Mouse (Mus musculus): Measurements from ENCODE around the gene Gm21987. TPM values are rescaled to one million over a fixed set of nuclear protein-coding genes. Genes with fewer than 3 reads are reported as not detected.

The Gm21987 gene
- polyA plus RNA-seq, 1 experiment from 2014 or later = 4.1 TPM

DNA sequence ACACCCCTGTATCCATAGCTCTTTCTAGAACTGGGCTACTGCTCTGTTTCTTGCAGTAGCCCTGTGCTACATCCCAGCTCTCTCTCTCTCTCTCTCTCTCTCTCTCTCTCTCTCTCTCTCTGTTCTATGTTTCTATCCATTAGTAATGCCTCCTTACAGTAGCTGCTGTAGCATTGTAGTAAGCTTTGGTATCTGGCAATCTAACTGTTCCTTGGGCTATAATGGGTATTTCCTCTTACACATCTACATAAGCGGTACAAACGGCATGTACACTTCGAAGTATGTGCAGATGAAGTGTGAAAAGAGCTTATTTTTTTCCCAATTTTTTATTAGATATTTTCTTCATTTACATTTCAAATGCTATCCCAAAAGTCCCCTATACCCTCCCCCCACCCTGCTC is 33.1 kb downstream of the Gm21987 start:
- H3K4me2 ChIP-seq = no peak overlapping the region
- H3K9me3 ChIP-seq (replicated peaks) = no peaks in the 10 kb centered on the region
- peaks cover 16% of the 10 kb centered on the region; the same call in 1 of the 2 replicates for H3K36me3 ChIP-seq
- H3K27me3 ChIP-seq = no peaks in the 10 kb centered on the region
- H3K27ac ChIP-seq = no peak overlapping the region
- H3K4me1 ChIP-seq (replicated peaks) = peaks cover 22% of the 10 kb centered on the region
- H3K4me3 ChIP-seq = no peak overlapping the region
- ATAC-seq (replicated peaks; ENCODE audit: insufficient number of reproducible peaks, insufficient read depth, low FRiP score, low read depth) = no peak
- H3K9ac ChIP-seq = no peak overlapping the region
- 87% methylated on average over 3 of the region's 3 CpGs for WGBS

DNA sequence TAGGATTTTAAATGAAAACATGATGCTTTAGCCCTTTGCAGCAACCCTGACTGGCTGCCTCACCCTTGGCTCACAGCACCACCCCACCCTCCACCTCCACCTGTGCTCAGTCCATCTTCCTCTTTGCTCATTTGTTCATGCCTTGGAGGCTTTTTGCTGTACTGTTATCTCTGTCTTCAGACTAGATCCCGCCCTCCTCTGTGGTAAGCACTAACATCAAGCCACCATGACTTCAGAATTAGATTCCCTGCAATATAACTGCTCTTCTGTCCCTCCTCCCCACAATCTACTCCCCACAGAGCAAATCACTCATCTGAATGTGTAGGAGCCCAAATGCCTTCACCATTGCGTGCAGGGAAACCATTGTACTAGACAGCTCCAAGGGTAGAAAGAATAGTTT is 36.8 kb downstream of the Gm21987 start:
- Histone ChIP-seq H3K4me2 (no peak overlapping the region), H3K4me3 (no peak overlapping the region), H3K27me3 (no peaks in the 10 kb centered on the region), H3K9me3 (replicated peaks) (no peaks in the 10 kb centered on the region), H3K36me3 (peaks cover 2% of the 10 kb centered on the region; the same call in 1 of the 2 replicates), H3K9ac (no peak overlapping the region), H3K27ac (no peak overlapping the region), H3K4me1 (replicated peaks) (no peaks in the 10 kb centered on the region)
- no peak for ATAC-seq (replicated peaks; ENCODE audit: insufficient number of reproducible peaks, insufficient read depth, low FRiP score, low read depth)
- 83% methylated on average over 2 of the region's 2 CpGs for WGBS

GRCm38 (mm10) chr16:38385184-38385634 is 38.4 kb downstream of the Gm21987 start:
- Histone ChIP-seq H3K4me2 (no peak overlapping the region), H3K36me3 (no peaks in the 10 kb centered on the region), H3K9me3 (replicated peaks) (no peaks in the 10 kb centered on the region), H3K9ac (no peak overlapping the region), H3K27ac (no peak overlapping the region), H3K27me3 (no peaks in the 10 kb centered on the region), H3K4me3 (no peak overlapping the region), H3K4me1 (replicated peaks) (no peaks in the 10 kb centered on the region)
- no peak for ATAC-seq (replicated peaks; ENCODE audit: insufficient number of reproducible peaks, insufficient read depth, low FRiP score, low read depth)
- WGBS = 79% methylated on average over 6 of the region's 6 CpGs

DNA sequence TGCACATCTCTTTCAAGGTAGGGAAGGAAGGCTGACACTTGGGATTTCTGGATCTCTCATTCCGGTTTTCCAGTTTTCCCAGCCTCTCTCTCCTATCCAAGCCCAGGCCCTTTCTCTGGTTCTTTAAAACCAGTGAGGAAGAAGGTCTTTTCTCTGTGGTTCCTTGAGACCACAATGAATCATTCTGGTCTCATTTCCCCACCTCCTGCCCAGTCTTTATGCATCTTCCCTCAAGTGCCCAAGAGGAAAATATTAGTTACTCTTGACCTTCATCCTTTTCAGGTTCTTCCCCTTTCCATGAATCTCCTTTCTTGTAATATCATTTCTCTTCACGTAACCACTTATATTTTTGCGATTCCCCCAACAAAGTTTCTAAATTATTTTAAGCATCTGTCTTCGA is 38.9 kb downstream of the Gm21987 start:
- no peaks in the 10 kb centered on the region for H3K27me3 ChIP-seq
- no peak for ATAC-seq (replicated peaks; ENCODE audit: insufficient number of reproducible peaks, insufficient read depth, low FRiP score, low read depth)
- 91% methylated on average over 4 of the region's 4 CpGs for WGBS

DNA sequence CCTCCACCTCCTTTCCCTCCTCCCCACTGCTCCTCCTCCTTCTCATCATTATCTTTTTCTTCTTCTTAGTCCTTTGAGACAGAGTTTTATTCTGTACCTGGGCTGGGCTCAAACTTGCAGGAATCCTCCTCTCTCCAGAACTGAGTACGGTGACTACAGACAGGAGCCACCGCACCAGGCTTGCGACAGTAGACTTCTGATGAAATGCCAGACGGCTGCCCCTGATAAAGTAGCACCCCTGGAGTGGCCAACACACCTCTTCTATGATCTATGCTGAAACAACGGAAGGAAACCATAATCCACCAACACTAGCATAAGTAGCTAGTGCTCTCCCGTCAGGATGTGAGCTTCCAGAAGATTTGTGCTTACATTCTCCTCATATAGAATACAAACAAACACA is 40.5 kb downstream of the Gm21987 start:
- Histone ChIP-seq H3K4me2 (no peak overlapping the region), H3K27ac (no peak overlapping the region), H3K9ac (no peak overlapping the region), H3K36me3 (no peaks in the 10 kb centered on the region), H3K9me3 (replicated peaks) (no peaks in the 10 kb centered on the region), H3K27me3 (no peaks in the 10 kb centered on the region), H3K4me1 (replicated peaks) (peaks cover 4% of the 10 kb centered on the region), H3K4me3 (no peak overlapping the region)
- WGBS = 82% methylated on average over 6 of the region's 6 CpGs
- ATAC-seq (replicated peaks; ENCODE audit: insufficient number of reproducible peaks, insufficient read depth, low FRiP score, low read depth) = no peak

More for the DNA sequence above, 38.9 kb downstream of the Gm21987 start:
- Histone ChIP-seq H3K4me2 (no peak overlapping the region), H3K36me3 (no peaks in the 10 kb centered on the region), H3K9ac (no peak overlapping the region), H3K27ac (no peak overlapping the region), H3K4me1 (replicated peaks) (no peaks in the 10 kb centered on the region), H3K9me3 (replicated peaks) (no peaks in the 10 kb centered on the region), H3K4me3 (no peak overlapping the region)

DNA sequence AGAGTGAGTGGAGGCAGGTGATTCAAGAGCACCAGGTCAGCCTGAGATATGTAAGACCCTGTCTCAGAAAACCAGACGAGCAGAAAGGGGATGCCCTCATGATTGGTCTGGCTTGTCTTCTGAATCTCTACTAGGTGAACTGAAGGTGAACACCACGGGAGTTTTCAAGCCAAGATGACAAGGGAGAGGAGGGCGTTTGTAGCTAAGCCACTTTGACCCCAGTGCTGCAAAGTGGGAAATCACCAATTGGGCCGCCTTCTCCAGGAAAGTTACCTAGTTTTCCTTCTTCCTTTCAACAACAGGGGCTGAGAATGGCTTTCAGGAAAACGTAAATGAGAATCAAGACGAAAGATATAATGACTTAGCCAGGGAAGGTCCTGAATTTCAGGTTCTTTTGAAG is 41.9 kb downstream of the Gm21987 start:
- H3K4me3 ChIP-seq = no peak overlapping the region
- no peak overlapping the region for H3K9ac ChIP-seq
- H3K4me1 ChIP-seq (replicated peaks) = peaks cover 6% of the 10 kb centered on the region
- no peak for ATAC-seq (replicated peaks; ENCODE audit: insufficient number of reproducible peaks, insufficient read depth, low FRiP score, low read depth)
- no peaks in the 10 kb centered on the region for H3K36me3 ChIP-seq
- 69% methylated on average over 6 of the region's 6 CpGs for WGBS
- H3K4me2 ChIP-seq = no peak overlapping the region
- H3K27me3 ChIP-seq = no peaks in the 10 kb centered on the region
- H3K9me3 ChIP-seq (replicated peaks) = no peaks in the 10 kb centered on the region
- H3K27ac ChIP-seq = no peak overlapping the region

GRCm38 (mm10) chr16:38389284-38389893 is 42.5 kb downstream of the Gm21987 start:
- no peak for ATAC-seq (replicated peaks; ENCODE audit: insufficient number of reproducible peaks, insufficient read depth, low FRiP score, low read depth)
- H3K27me3 ChIP-seq = no peaks in the 10 kb centered on the region
- 73% methylated on average over 8 of the region's 8 CpGs for WGBS
- no peaks in the 10 kb centered on the region for H3K9me3 ChIP-seq (replicated peaks)
- no peak overlapping the region for H3K4me3 ChIP-seq
- peaks cover 6% of the 10 kb centered on the region for H3K4me1 ChIP-seq (replicated peaks)
- H3K4me2 ChIP-seq = no peak overlapping the region
- no peaks in the 10 kb centered on the region for H3K36me3 ChIP-seq
- no peak overlapping the region for H3K27ac ChIP-seq
- no peak overlapping the region for H3K9ac ChIP-seq

DNA sequence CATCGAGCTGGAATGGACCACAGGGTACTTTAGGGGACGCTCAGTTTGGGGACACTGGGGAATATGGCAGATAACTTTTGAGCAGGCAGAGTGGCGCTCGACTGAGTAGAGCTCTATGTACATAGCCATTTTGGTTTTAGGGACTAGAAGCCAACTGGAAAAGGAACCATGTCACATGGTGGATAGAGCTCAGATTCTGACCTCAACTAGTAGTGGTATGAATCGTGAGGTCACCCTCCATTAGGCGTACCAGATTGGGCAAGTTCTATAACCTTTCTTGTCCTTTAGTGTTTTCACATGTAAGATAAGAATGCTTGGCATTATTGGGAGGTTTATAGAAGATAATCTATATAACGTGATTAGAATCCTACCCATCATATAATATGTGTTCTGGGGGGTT is 43.5 kb downstream of the Gm21987 start:
- ATAC-seq (replicated peaks; ENCODE audit: insufficient number of reproducible peaks, insufficient read depth, low FRiP score, low read depth) = no peak
- 86% methylated on average over 7 of the region's 7 CpGs for WGBS

DNA sequence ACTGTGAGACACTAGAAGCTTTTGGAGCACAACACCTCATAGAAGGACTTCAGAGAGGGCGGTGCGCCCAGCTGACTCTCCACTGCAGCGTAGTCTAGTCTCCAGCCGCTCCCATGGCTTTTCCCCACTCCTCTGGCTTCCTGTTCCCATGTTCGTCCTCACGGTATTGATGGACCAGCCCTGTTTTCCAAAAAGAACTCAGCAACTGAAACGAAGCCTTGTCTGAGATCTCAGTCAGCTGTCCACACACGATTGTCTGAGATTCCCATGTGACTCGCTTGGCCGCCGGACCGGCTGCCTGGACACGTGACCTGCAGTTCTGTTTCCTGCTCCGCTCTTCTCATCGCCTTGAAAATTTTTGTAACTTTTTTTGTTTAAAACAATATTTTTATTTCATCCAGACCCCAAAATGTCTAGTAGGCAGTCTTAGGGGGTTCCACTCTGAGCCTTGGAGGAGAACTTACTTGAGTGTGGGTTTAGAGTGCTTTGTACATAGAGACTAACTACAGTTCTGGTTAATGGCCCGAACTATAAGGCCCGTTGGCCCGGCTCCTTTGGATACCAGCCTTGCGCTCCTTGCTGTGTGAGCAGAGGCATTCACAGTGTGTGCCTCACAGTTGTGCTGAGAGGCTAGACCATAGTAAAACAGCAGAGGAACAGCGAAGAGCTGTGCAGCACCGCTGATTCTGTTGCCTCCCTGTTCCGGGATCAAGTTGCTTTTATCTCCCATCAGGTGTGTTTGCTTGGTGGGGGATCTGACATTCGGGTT is 45.5 kb downstream of the Gm21987 start:
- H3K9me3 ChIP-seq (replicated peaks) = no peaks in the 10 kb centered on the region
- H3K4me2 ChIP-seq = peak overlapping the region; percentile 49
- peak overlapping the region; percentile 24 for H3K4me3 ChIP-seq
- peak; percentile 54; the same call in 1 of the 2 replicates for ATAC-seq (replicated peaks; ENCODE audit: insufficient number of reproducible peaks, insufficient read depth, low FRiP score, low read depth)
- peak overlapping the region; percentile 58 for H3K27ac ChIP-seq
- H3K9ac ChIP-seq = no peak overlapping the region
- H3K36me3 ChIP-seq = no peaks in the 10 kb centered on the region
- peaks cover 21% of the 10 kb centered on the region for H3K4me1 ChIP-seq (replicated peaks)
- no peaks in the 10 kb centered on the region for H3K27me3 ChIP-seq
- WGBS = 62% methylated on average over 23 of the region's 23 CpGs

More for the DNA sequence above, 43.5 kb downstream of the Gm21987 start:
- H3K27ac ChIP-seq = no peak overlapping the region
- H3K9ac ChIP-seq = no peak overlapping the region
- H3K27me3 ChIP-seq = no peaks in the 10 kb centered on the region
- no peak overlapping the region for H3K4me2 ChIP-seq
- H3K4me3 ChIP-seq = no peak overlapping the region
- no peaks in the 10 kb centered on the region for H3K36me3 ChIP-seq
- peaks cover 8% of the 10 kb centered on the region for H3K4me1 ChIP-seq (replicated peaks)
- no peaks in the 10 kb centered on the region for H3K9me3 ChIP-seq (replicated peaks)

- H3K4me3 ChIP-seq = no peak overlapping the region
- no peaks in the 10 kb centered on the region for H3K27me3 ChIP-seq
- 72% methylated on average over 8 of the region's 8 CpGs for WGBS
- H3K9ac ChIP-seq = no peak overlapping the region
- peaks cover 21% of the 10 kb centered on the region for H3K4me1 ChIP-seq (replicated peaks)
- no peak overlapping the region for H3K4me2 ChIP-seq
- H3K27ac ChIP-seq = 0 out of 2 replicates have a peak overlapping the region, but pooled peaks have one; percentile 31
- no peak for ATAC-seq (replicated peaks; ENCODE audit: insufficient number of reproducible peaks, insufficient read depth, low FRiP score, low read depth)
- H3K36me3 ChIP-seq = no peaks in the 10 kb centered on the region
- H3K9me3 ChIP-seq (replicated peaks) = no peaks in the 10 kb centered on the region
Measured at GRCm38 (mm10) chr16:38394191-38394618, 47.4 kb downstream of the Gm21987 start.

- peaks cover 31% of the 10 kb centered on the region for H3K4me1 ChIP-seq (replicated peaks)
- no peak for ATAC-seq (replicated peaks; ENCODE audit: insufficient number of reproducible peaks, insufficient read depth, low FRiP score, low read depth)
- H3K9me3 ChIP-seq (replicated peaks) = no peaks in the 10 kb centered on the region
- no peak overlapping the region for H3K4me3 ChIP-seq
- H3K27ac ChIP-seq = 0 out of 2 replicates have a peak overlapping the region, but pooled peaks have one; percentile 31
- no peaks in the 10 kb centered on the region for H3K27me3 ChIP-seq
- H3K36me3 ChIP-seq = no peaks in the 10 kb centered on the region
- WGBS = 53% methylated on average over 6 of the region's 6 CpGs
- no peak overlapping the region for H3K4me2 ChIP-seq
- H3K9ac ChIP-seq = no peak overlapping the region
Measured at GRCm38 (mm10) chr16:38395060-38395730, 48.4 kb downstream of the Gm21987 start.
